Mouse (Mus musculus) neural tube, embryonic 12.5 days (tissue): Measurements from ENCODE around the gene Pak6. TPM values are rescaled to one million over a fixed set of nuclear protein-coding genes. Genes with fewer than 3 reads are reported as not detected.

ENCODE experiments used
- ATAC-seq: fragments of 200-750 bp; cut with Nextera tagmentation; 2 replicates; pipeline ENCODE4 v1.8.0; 2017; ENCODE audit warnings: low read depth, mild to moderate bottlenecking, moderate TSS enrichment, moderate library complexity; ENCODE audit not compliant: low FRiP score
- H3K27ac ChIP-seq: fragments of 300-500 bp; sonication (generic); 2 replicates; pipeline ENCODE4 v1.5.1; 2016
- H3K27me3 ChIP-seq: fragments of 300-500 bp; sonication (generic); replicated peaks from 2 replicates; pipeline ENCODE4 v1.6.1; 2016; ENCODE audit warnings: mild to moderate bottlenecking
- H3K36me3 ChIP-seq: fragments of 300-500 bp; sonication (generic); 2 replicates; pipeline ENCODE4 v1.6.1; 2016; ENCODE audit warnings: mild to moderate bottlenecking
- H3K4me1 ChIP-seq: fragments of 300-500 bp; sonication (generic); 2 replicates; pipeline ENCODE4 v1.6.1; 2016
- H3K4me2 ChIP-seq: fragments of 300-500 bp; sonication (generic); replicated peaks from 2 replicates; pipeline ENCODE4 v1.6.1; 2016; ENCODE audit warnings: mild to moderate bottlenecking
- H3K4me3 ChIP-seq: fragments of 300-500 bp; sonication (generic); 2 replicates; pipeline ENCODE4 v1.5.1; 2016
- H3K9ac ChIP-seq: fragments of 300-500 bp; sonication (generic); 2 replicates; pipeline ENCODE4 v1.6.1; 2016; ENCODE audit warnings: mild to moderate bottlenecking
- H3K9me3 ChIP-seq: fragments of 300-500 bp; sonication (generic); 2 replicates; pipeline ENCODE4 v1.6.1; 2016; ENCODE audit warnings: mild to moderate bottlenecking
- WGBS: fragments of 180-500 bp; shearing (Covaris S2); methylation state at CpG from one replicate; pipeline ENCODE4 v1.1.7; 2016; 5-methylcytosine and 5-hydroxymethylcytosine counted together
- polyA plus RNA-seq: library from polyadenylated mRNA; unstranded; fragments of >200 nt; fragmentation: Nextera tagmentation; extraction: Ambion mirVana; gene quantifications from 2 replicates; pipeline ENCODE4 v1.2.1, GENCODE M21; 2016

Gene Pak6
- polyA plus RNA-seq, 1 experiment from 2014 or later, result 5.7 TPM

DNA sequence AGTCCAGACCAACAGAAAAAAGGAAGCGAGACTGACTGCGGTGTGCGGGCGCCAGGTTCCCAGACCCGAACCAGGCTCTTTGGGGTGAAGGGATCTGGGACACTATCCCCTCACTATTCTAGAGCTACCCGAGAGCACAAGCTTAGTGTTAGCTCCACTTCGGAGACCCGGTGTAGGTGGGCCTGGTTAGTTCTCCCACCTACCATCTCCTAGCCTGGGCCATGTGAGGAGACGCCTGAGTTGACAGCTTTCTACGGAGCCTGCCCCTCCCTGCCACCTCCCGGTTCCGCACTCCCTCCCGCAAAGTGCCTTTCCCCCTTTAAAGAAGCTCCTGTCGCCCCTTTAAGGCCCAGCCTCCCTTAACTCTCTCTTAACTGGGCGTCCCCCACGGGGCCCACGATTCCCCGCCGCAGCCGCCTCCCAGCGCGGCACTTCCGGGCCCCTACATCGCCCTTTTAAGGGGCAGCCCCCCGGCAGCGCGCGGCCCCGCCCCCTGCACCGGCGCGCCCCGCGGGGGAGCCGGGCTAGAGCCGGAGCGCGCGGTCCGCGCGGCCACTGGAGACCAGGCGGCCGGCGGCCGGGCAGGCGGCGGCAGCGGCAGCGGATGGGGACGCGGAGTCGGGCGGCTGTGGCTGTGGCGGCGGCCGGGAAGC, 82.3 kb downstream of the Pak6 start, which contains the start of gene Inafm2:
Gene Inafm2, plus strand, starts transcription at position 527 of the 653 bp plus-strand sequence.
- H3K4me1 ChIP-seq, result peaks cover 47% of the 10 kb centered on the region
- peak; percentile 86 for ATAC-seq

DNA sequence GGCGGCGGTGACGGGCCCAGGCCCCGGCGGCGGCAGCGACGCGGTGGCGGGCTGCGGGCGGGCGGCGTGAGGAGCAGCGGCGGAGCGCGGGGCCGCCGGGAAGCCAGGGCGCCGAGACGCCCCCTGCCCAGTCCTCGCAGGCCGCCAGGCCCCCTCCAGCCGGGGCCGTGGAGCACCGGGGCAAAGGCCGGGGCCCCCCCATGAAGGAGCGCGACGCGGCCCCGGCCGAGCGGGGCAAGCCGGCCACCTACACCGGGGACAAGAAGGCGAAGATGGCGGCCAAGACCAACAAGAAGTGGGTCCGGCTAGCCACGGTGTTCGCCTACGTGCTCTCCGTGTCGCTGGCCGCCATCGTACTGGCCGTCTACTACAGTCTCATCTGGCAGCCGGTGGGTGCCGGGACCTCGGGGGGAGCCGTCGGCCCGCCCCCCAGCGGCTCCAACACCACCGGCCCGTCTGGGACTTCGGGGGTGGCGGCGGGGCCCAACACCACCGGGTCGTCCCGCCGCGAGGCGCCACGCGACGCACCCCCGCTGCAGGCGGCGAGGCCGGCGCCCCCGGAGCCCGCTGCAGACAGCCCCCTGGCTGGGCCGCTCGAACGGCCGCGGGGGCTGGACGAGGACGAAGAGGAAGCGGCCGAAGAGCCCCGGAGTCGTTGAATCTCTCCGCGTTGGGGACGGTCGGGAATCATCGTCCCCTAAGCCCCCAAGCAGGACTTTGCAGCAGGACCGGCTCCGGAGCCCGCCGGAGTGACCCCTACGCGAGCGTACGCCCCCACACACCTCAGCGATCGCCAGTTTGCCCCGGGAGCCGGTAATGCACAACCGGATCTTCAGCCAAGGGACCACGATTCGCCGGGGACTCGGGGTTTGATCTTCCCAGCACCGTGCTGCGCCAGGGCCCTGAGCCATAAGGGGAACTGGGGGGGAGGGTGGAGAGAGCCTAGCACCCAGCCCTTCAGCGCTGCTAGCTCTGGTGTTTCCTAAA, 83.1 kb downstream of the Pak6 start:
- H3K27ac ChIP-seq, result 0 out of 2 replicates have a peak overlapping the region, but pooled peaks have one; percentile 59
- ATAC-seq, result peak; percentile 63
- WGBS, result under 1% methylated on average over 112 of the region's 113 CpGs
- peak overlapping the region; percentile 96 for H3K4me3 ChIP-seq
- H3K27me3 ChIP-seq, result peaks cover 24% of the 10 kb centered on the region
- no peaks in the 10 kb centered on the region for H3K9me3 ChIP-seq
- H3K4me2 ChIP-seq, result peak overlapping the region; percentile 99
- peak overlapping the region; percentile 93 for H3K9ac ChIP-seq
- no peaks in the 10 kb centered on the region for H3K36me3 ChIP-seq
- H3K4me1 ChIP-seq, result peaks cover 49% of the 10 kb centered on the region

More for the DNA sequence above, 82.3 kb downstream of the Pak6 start, which contains the start of gene Inafm2:
- under 1% methylated on average over 46 of the region's 57 CpGs for WGBS
- Histone ChIP-seq H3K9me3 (no peaks in the 10 kb centered on the region), H3K9ac (peak within 1 kb of the TSS; percentile 93), H3K36me3 (no peaks in the 10 kb centered on the region), H3K4me2 (peak within 1 kb of the TSS; percentile 99), H3K27me3 (peaks cover 24% of the 10 kb centered on the region), H3K27ac (0 out of 2 replicates have a peak within 1 kb of the TSS, but pooled peaks have one; percentile 59), H3K4me3 (peak within 1 kb of the TSS; percentile 96)

DNA sequence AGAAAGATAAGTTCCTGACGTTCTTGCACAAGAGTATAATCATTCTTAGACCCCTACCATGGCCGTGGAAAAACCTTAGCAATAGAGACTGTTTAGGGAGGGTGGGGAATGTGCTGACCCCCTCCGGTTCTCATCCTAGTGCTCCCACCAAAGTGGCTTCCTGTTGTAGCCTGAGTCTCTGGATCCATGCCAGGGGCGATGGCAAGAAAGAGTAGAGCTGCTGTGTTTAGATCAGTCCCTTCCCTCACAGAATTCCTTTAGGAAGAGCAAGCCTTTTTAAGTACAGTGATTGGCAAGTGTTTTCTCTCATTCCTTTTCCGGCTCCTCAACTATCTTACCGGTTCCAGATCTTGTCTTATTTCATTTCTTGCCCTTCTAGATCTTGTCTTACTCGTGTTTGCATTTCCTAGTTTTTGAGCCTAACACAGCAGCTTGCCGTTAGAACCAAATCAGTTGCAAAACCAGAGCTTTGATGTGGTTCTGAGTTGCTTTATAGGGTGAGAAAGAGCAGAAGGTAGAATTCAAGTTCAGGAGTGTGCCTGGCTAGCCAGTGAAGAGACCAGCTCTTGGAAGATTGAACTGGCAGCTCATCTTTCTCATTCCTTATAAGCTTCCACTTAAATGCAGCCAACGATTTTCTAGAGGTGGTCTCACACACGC, 84.3 kb downstream of the Pak6 start:
- H3K4me3 ChIP-seq, result peak overlapping the region; percentile 96
- H3K27me3 ChIP-seq, result peaks cover 18% of the 10 kb centered on the region
- 0 out of 2 replicates have a peak overlapping the region, but pooled peaks have one; percentile 9 for H3K9ac ChIP-seq
- peak overlapping the region; percentile 99 for H3K4me2 ChIP-seq
- ATAC-seq, result no peak
- no peaks in the 10 kb centered on the region for H3K36me3 ChIP-seq
- H3K27ac ChIP-seq, result no peak overlapping the region
- 41% methylated on average over 10 of the region's 10 CpGs for WGBS
- H3K9me3 ChIP-seq, result no peaks in the 10 kb centered on the region
- peaks cover 49% of the 10 kb centered on the region for H3K4me1 ChIP-seq

Other genes starting within 250 kb of the Pak6 start
- gene Srp14, start 183.6 kb upstream of the Pak6 start, polyA plus RNA-seq, result 305 TPM in 2 replicates
- gene Bmf, start 113.6 kb upstream of the Pak6 start, polyA plus RNA-seq, result 5.6 and 7.5 TPM in 2 replicates
- gene Bub1b, start 65.1 kb upstream of the Pak6 start, polyA plus RNA-seq, result 62.9 and 63.6 TPM in 2 replicates
- gene Ankrd63, start 40.7 kb downstream of the Pak6 start, polyA plus RNA-seq, result not detected in 2 replicates
- gene Plcb2, start 65.1 kb downstream of the Pak6 start, polyA plus RNA-seq, result 0.41 and 1.1 TPM in 2 replicates
- 25.2 and 25.4 TPM in 2 replicates for gene Inafm2, start 82.5 kb downstream of the Pak6 start, polyA plus RNA-seq
- gene Ccdc9b, start 99.4 kb downstream of the Pak6 start, polyA plus RNA-seq, result 1.6 and 1.9 TPM in 2 replicates
- gene Phgr1, start 109.5 kb downstream of the Pak6 start, polyA plus RNA-seq, result not detected in 2 replicates
- 21.7 and 24.0 TPM in 2 replicates for gene Disp2, start 116.4 kb downstream of the Pak6 start, polyA plus RNA-seq
- gene Knstrn, start 150.7 kb downstream of the Pak6 start, polyA plus RNA-seq, result 90.3 and 93.5 TPM in 2 replicates
- 54.1 and 58.5 TPM in 2 replicates for gene Ivd, start 198.7 kb downstream of the Pak6 start, polyA plus RNA-seq
- gene Bahd1, start 237.1 kb downstream of the Pak6 start, polyA plus RNA-seq, result 8.1 and 8.6 TPM in 2 replicates